Mouse (Mus musculus) heart, postnatal 4 days (tissue): Measurements from ENCODE around the gene BC017158. TPM values are rescaled to one million over a fixed set of nuclear protein-coding genes. Genes with fewer than 3 reads are reported as not detected.

Experiments used
- DNase-seq: peaks from one replicate; pipeline ENCODE4 v3.0.0; 2021
- total RNA-seq, 2 experiments: library from RNA; stranded (reverse); gene quantifications; 2 replicates each; pipeline ENCODE4 v1.2.3; 2021

Gene BC017158
- total RNA-seq, 2 experiments from 2014 or later = 12.4 to 13.1 TPM

- peak; percentile 70 for DNase-seq
Observed at GRCm38 (mm10) chr7:128256783-128257334, 41.1 kb downstream of the BC017158 start.

GRCm38 (mm10) chr7:128255757-128256156, 42.2 kb downstream of the BC017158 start:
- DNase-seq = no peak

GRCm38 (mm10) chr7:128254978-128255377, 43.0 kb downstream of the BC017158 start:
- no peak for DNase-seq

- no peak for DNase-seq
Observed at GRCm38 (mm10) chr7:128252609-128253008, 45.4 kb downstream of the BC017158 start.

- no peak for DNase-seq
Observed at GRCm38 (mm10) chr7:128251946-128252345, 46.0 kb downstream of the BC017158 start.

- DNase-seq = no peak
Observed at GRCm38 (mm10) chr7:128249998-128250397, 48.0 kb downstream of the BC017158 start.

- no peak for DNase-seq
Observed at GRCm38 (mm10) chr7:128248081-128249042, 49.6 kb downstream of the BC017158 start.

GRCm38 (mm10) chr7:128247443-128247842, 50.5 kb downstream of the BC017158 start:
- DNase-seq = peak; percentile 94

- peak; percentile 80 for DNase-seq
Observed at GRCm38 (mm10) chr7:128246496-128247391, 51.2 kb downstream of the BC017158 start, which contains the start of gene Tgfb1i1. TSS of gene Tgfb1i1 (plus strand) at chr7:128246812.

GRCm38 (mm10) chr7:128245547-128245946, 52.4 kb downstream of the BC017158 start:
- DNase-seq = no peak

GRCm38 (mm10) chr7:128244410-128245025, 53.5 kb downstream of the BC017158 start:
- DNase-seq = no peak

GRCm38 (mm10) chr7:128243921-128244320, 54.0 kb downstream of the BC017158 start:
- no peak for DNase-seq

- DNase-seq = no peak
Observed at GRCm38 (mm10) chr7:128242331-128242730, 55.6 kb downstream of the BC017158 start.

- no peak for DNase-seq
Observed at GRCm38 (mm10) chr7:128240131-128240784, 57.7 kb downstream of the BC017158 start.

GRCm38 (mm10) chr7:128238991-128239390, 59.0 kb downstream of the BC017158 start:
- DNase-seq = peak; percentile 62

- DNase-seq = peak; percentile 100
Observed at GRCm38 (mm10) chr7:128237927-128238778, 59.8 kb downstream of the BC017158 start, which contains the start of gene 9130023H24Rik. TSS of gene 9130023H24Rik (minus strand) at chr7:128238031.

GRCm38 (mm10) chr7:128237593-128237926, 60.4 kb downstream of the BC017158 start:
- DNase-seq = no peak

- peak; percentile 94 for DNase-seq
Observed at GRCm38 (mm10) chr7:128236856-128237592, 60.9 kb downstream of the BC017158 start, which contains the start of gene Armc5. TSS of gene Armc5 (plus strand) at chr7:128237342.

GRCm38 (mm10) chr7:128236426-128236825, 61.5 kb downstream of the BC017158 start:
- no peak for DNase-seq

- DNase-seq = no peak
Observed at GRCm38 (mm10) chr7:128235481-128235880, 62.5 kb downstream of the BC017158 start.
